Mouse (Mus musculus) liver, postnatal 0 days (tissue): ENCODE data around the gene Xpc. TPM values are rescaled to one million over a fixed set of nuclear protein-coding genes. Genes with fewer than 3 reads are reported as not detected.

ENCODE experiments used
- ATAC-seq: fragments of 200-750 bp; cut with Nextera tagmentation; 2 replicates; pipeline ENCODE4 v1.8.0; 2017; ENCODE audit warnings: mild to moderate bottlenecking, moderate library complexity
- DNase-seq: peaks from one replicate; pipeline ENCODE4 v3.0.0-alpha.2; 2016
- H3K27ac ChIP-seq: fragments of 300-500 bp; sonication (generic); 2 replicates; pipeline ENCODE4 v1.5.1; 2014; ENCODE audit warnings: antibody characterized with exemption, moderate library complexity, mild to moderate bottlenecking, low read depth
- H3K27me3 ChIP-seq: fragments of 300-500 bp; sonication (generic); 2 replicates; pipeline ENCODE4 v1.6.1; 2014; ENCODE audit warnings: low read length, control low read depth, mixed read lengths; ENCODE audit not compliant: insufficient read depth
- H3K36me3 ChIP-seq: fragments of 300-500 bp; sonication (generic); replicated peaks from 2 replicates; pipeline ENCODE4 v1.6.1; 2014; ENCODE audit warnings: mild to moderate bottlenecking, control low read depth, low read length, moderate library complexity, mixed read lengths; ENCODE audit not compliant: insufficient read depth
- H3K4me1 ChIP-seq: fragments of 300-500 bp; sonication (generic); 2 replicates; pipeline ENCODE4 v1.6.1; 2014; ENCODE audit warnings: antibody characterized with exemption, mild to moderate bottlenecking, control low read depth; ENCODE audit not compliant: insufficient read depth
- H3K4me2 ChIP-seq: fragments of 300-500 bp; sonication (generic); 2 replicates; pipeline ENCODE4 v1.6.1; 2014; ENCODE audit warnings: low read depth, mild to moderate bottlenecking, low read length, moderate library complexity, mixed read lengths
- H3K4me3 ChIP-seq: fragments of 300-500 bp; sonication (generic); 2 replicates; pipeline ENCODE4 v1.5.1; 2014; ENCODE audit warnings: low read depth, low read length
- H3K9ac ChIP-seq: fragments of 300-500 bp; sonication (generic); replicated peaks from 2 replicates; pipeline ENCODE4 v1.6.1; 2014; ENCODE audit warnings: mild to moderate bottlenecking, moderate library complexity
- H3K9me3 ChIP-seq: fragments of 300-500 bp; sonication (generic); 2 replicates; pipeline ENCODE4 v1.6.1; 2016; ENCODE audit warnings: mild to moderate bottlenecking, control low read depth, low read length, mixed read lengths
- CTCF ChIP-seq: sonication (generic); IDR thresholded peaks from 2 replicates; pipeline ENCODE4 v1.5.1; 2016; ENCODE audit warnings: antibody characterized with exemption, low read depth
- EP300 ChIP-seq: IDR thresholded peaks from 2 replicates; pipeline ENCODE4 v1.6.1; 2016; ENCODE audit warnings: antibody characterized with exemption, low read depth, mild to moderate bottlenecking
- WGBS: fragments of 180-500 bp; shearing (Covaris S2); extraction: QIAGEN DNeasy Blood & Tissue Kit; methylation state at CpG from one replicate; pipeline ENCODE4 v1.1.7; 2014; ENCODE audit not compliant: insufficient replicate concordance; 5-methylcytosine and 5-hydroxymethylcytosine counted together
- polyA plus RNA-seq: library from polyadenylated mRNA; unstranded; fragments of >200 nt; fragmentation: Nextera tagmentation; extraction: Ambion mirVana; gene quantifications from 2 replicates; pipeline ENCODE4 v1.2.1, GENCODE M21; 2015

Xpc gene
- polyA plus RNA-seq, 1 experiment from 2014 or later: 6.3 TPM

DNA sequence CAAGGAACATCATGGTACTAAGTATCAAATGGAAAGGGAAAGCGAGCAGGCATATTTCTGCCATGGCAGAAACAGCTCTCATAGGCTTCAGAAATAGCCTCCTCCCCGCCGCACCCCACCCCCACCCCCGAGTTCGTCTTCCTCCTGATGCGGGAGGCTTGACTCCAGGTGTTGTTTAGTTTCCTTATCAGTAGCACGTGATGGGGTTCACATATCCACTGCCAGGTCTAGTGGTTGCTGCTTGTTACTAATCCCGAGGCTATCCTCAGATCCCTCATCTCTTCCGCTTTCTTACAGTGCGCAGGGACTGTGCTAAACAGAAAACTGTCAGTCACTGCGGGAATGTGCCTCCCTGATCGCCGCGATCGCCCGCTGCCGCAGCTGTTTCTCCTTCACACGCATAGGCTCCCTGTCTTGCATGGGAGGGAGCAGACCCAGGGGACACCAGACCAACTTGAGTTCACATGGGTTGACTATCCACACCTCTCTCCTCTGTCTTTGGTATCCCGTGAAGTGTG, 74.5 kb downstream of the Xpc start:
- Histone ChIP-seq H3K36me3 (no peaks in the 10 kb centered on the region), H3K4me3 (peak overlapping the region; percentile 67), H3K27ac (peak overlapping the region; percentile 75), H3K4me1 (peaks cover 4% of the 10 kb centered on the region), H3K9ac (peak overlapping the region; percentile 73), H3K9me3 (no peaks in the 10 kb centered on the region), H3K4me2 (peak overlapping the region; percentile 82), H3K27me3 (peaks cover 11% of the 10 kb centered on the region; the same call in 1 of the 2 replicates)
- ATAC-seq: peak; percentile 76
- 2% methylated on average over 19 of the region's 19 CpGs for WGBS
- DNase-seq: no peak
- TF ChIP-seq EP300 (no peak), CTCF (no peak)

DNA sequence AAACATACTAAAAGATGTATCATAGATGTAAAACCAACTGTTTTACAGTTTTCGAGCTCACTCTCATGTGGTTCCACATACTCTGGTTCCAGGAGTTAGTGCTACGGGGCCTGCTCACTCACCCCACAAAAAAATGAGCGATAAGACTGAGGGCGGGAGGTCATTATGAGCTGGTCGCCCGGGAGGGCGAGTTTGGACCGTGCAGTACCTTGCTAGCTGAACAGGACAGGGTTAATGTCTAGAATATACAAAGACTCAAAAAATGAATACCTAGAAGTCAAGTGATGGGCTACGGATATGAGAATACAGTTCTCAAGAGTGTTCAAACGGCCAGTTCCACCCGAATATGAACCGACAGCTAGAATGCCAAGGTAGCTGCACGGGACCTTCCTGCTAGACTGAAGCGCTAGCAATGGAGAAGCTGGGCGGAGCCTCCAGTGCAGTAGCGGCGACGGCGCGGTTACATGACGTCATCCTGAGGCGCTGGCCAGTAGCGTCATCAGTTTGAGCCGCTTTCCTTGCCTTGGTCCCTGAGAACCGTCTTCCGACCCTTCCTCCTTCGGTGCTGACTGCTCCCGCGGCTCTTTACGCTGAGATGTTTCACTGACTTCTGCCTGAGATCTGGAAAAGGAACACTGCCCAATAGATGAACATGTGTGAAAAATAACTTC, 75.1 kb downstream of the Xpc start:
- H3K4me3 ChIP-seq: peak overlapping the region; percentile 67
- H3K27ac ChIP-seq: peak overlapping the region; percentile 75
- H3K4me2 ChIP-seq: peak overlapping the region; percentile 82
- peaks cover 4% of the 10 kb centered on the region for H3K4me1 ChIP-seq
- no peaks in the 10 kb centered on the region for H3K9me3 ChIP-seq
- ATAC-seq (peak; percentile 98), DNase-seq (peak; percentile 95)
- WGBS: 3% methylated on average over 30 of the region's 30 CpGs
- peaks cover 11% of the 10 kb centered on the region; the same call in 1 of the 2 replicates for H3K27me3 ChIP-seq
- TF ChIP-seq CTCF (no peak), EP300 (no peak)
- H3K36me3 ChIP-seq: no peaks in the 10 kb centered on the region
- peak overlapping the region; percentile 73 for H3K9ac ChIP-seq

Other genes starting within 250 kb of the Xpc start
- 0.04 TPM in 1 of 2 replicates, not detected in the other for gene Wnt7a, start 104.5 kb downstream of the Xpc start, polyA plus RNA-seq
- 10.7 and 11.3 TPM in 2 replicates for gene Chchd4, start 42.3 kb downstream of the Xpc start, polyA plus RNA-seq
- 6.9 and 8.1 TPM in 2 replicates for gene Tmem43, start 42.2 kb downstream of the Xpc start, polyA plus RNA-seq
- gene Lsm3, start within 50 bp of the Xpc start, polyA plus RNA-seq: 67.8 and 69.6 TPM in 2 replicates
- gene Slc6a6, start 168.2 kb upstream of the Xpc start, polyA plus RNA-seq: 31.1 and 34.4 TPM in 2 replicates